Mouse (Mus musculus) induced T-regulatory cell, adult 2 months (primary cell): ENCODE measurements around the gene Gli2.

Experiments
- DNase-seq: peaks from one replicate; pipeline ENCODE4 v3.0.0-alpha.2; 2012; ENCODE audit warnings: low read depth

Gli2 gene

DNA sequence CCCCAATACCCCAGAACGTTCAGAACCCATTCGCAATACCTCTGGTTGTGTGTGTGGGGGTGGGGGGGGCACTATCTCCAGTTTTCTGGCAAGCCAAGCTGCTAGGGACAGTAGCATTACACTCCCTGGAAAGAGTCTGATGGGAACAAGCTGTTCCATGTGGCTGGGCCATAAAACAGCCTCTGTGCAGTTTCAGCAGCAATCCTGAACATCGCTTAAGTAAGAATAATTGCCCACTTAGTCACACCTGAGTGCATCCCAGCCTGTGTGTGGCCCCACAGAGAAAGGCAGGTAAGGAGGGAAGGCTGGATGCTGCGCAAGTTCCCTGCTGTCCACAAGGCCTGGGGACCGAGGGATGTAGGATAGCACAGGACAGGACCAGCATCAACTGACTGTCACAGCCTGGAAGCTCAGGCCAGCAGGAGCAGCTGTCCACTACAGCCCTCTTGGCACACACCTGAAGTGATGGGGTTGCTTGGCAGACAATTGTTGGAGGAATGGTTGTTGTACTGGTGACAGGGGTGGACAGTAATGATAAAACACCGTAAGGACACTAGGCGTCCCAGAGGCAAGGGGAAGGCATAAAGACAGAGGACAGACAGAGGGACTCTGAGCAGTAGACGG, 58.8 kb downstream of the Gli2 start:
- DNase-seq, result no peak

DNA sequence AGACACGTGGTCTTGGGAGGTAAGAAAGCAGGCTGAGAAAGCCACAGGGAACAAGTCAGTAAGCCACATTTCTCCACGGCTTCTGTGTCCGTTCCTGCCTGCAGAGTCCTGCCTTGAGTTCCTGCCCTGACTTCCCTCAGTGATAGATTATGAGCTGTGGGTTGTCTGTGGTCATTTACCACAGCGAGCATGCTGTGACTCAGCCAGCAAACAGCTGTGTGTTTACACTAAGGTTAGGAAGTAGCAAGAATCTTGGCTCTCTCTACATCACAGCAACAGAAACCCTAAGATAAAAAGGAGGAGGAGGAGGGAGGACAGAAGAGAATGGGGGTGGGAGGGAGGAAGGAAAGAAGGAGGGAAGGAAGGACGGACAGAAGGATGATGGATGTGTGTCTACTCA, 59.6 kb downstream of the Gli2 start:
- DNase-seq, result no peak

DNA sequence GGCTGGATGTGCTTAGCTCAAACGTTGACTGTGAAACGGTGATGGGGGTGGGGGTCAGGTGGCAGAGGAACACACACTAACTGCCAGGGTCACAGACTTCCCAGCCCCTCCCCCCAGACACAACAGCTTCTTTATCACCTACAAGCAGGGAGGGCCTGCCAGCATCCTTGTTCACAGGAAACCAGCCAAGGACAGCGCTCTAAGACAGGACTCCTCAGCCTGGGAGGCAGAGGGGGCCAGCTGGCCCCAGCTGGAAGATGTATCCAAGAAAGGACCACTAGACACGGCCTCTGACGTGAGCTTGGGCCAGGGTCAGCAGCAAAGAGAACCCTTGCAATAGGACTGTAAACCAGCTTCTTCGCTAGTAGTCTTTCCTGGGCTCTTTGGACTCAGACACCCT, 65.1 kb downstream of the Gli2 start:
- no peak for DNase-seq

DNA sequence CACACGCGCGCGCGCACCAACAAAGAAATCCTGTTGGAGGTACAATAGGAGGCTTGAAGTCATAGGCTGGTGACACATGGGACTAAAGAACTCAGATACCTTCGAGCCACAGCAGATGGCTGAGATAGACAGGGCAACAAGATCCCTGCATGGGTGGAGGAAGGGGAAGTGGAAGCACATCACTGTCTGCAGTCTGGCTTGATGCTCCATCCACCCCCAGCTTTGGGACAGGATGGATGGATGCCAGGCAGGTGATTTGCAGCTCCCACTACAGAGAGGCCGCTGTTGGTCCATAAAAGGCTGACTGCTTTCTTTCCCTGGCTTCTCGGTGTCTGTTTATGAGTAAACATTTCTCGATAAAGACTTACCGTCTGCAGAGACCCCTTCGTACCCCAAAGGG, 65.9 kb downstream of the Gli2 start:
- DNase-seq, result no peak

GRCm38 (mm10) chr1:118983389-118983788, 70.0 kb downstream of the Gli2 start:
- DNase-seq, result no peak

GRCm38 (mm10) chr1:118982805-118983211, 70.6 kb downstream of the Gli2 start:
- no peak for DNase-seq

DNA sequence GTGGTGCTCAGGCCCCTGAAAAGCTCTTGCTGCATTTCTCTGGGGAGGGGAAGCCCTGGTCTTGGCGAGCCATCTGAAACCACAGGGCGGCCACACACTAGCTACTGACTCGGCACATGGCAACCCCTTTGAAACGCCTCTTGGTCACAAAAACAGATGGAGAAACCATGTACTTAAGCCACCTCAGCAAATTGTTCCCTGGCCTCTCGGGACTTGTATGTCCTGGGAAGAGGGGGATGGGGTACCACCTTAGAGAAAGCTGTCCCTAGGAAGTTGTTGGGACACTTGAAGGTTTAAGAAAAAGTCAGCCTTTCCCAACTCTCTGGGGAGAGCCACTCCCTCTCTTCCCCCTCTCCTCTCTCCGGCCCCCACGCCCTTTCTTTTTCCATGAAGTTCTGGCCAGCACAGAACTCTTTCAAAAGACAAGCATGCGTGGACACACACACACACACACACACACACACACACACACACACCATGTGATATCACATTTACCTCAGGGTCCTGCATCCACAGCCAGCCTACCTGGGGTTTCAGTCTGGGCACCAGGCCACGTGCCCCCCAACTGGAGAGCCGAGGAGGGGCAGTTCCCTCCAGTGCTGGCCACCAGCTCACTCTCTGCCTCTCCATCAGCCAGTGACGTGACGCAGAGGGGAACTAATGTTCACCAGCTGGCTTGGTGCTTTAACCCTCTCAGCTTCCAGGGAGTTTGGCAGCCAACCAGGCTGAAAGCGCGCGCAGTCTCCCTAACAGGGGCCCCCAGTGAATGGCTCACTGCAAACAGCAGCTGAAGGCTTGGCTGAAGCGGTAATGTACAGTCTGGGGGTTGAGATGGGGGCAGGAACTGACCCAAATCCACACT, 71.2 kb downstream of the Gli2 start:
- no peak for DNase-seq

DNA sequence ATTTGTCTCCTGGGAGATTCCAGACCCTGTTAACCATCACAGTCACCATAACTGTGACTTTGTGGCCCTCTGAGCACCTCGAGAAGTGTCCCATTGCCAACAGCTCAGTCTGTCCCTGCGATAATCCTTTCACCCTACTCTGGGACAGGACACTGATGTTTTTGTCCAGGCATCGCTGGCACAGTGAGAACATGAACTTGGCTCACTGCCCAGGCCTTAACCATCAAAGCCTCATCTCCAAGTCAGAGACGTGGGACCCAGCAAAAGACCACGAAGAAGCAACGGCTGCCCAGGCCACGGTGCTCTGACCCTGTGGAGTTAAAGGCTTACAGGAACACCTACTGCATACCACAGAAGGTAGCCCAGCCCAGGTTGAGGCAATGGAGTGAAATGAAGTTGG, 72.8 kb downstream of the Gli2 start:
- no peak for DNase-seq

- DNase-seq, result no peak
Measured at GRCm38 (mm10) chr1:118976596-118976995, 76.8 kb downstream of the Gli2 start.

- no peak for DNase-seq
Measured at GRCm38 (mm10) chr1:118975376-118975775, 78.0 kb downstream of the Gli2 start.

- no peak for DNase-seq
Measured at GRCm38 (mm10) chr1:118970068-118970467, 83.4 kb downstream of the Gli2 start.

GRCm38 (mm10) chr1:118969409-118969808, 84.0 kb downstream of the Gli2 start:
- DNase-seq, result no peak

- DNase-seq, result no peak
Measured at GRCm38 (mm10) chr1:118968661-118969179, 84.7 kb downstream of the Gli2 start.

GRCm38 (mm10) chr1:118967976-118968375, 85.4 kb downstream of the Gli2 start:
- no peak for DNase-seq

DNA sequence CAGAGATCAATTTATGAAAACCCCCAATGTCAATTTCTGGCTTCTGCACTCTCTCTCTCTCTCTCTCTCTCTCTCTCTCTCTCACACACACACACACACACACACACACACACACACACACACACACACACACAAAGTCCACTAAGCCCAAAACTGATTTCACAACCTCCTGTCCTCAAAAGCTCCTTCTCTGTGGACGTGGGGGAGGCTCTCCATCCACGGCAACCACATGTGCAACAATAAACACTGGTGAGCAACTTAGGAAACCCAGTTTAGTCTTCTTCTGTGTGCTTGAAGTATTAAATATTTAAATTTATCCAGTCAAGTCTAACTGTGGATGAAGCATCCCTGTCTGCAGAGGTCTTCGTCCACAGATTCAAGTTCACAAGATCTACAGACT, 86.1 kb downstream of the Gli2 start:
- DNase-seq, result no peak

GRCm38 (mm10) chr1:118958644-118959043, 94.8 kb downstream of the Gli2 start:
- no peak for DNase-seq

DNA sequence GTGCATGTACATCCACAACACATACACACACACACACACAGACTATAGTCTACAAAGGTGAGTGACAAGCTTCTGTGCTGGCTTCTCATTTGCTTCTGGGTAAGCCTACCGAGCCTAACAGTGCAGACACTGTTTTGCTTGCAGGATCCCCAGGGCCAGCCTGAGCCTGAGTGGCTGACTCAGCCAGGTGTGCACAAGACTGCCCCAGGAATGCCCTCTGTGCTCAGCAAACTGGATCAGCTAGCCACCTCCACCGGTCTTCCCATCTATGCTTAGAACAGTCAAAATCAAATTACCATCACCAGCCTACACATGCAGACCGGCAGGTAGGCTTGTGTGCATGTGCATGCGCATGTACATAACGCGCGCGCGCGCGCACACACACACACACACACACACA, 97.6 kb downstream of the Gli2 start:
- no peak for DNase-seq

- no peak for DNase-seq
Measured at GRCm38 (mm10) chr1:118954434-118955301, 98.8 kb downstream of the Gli2 start.

GRCm38 (mm10) chr1:118953031-118953430, 100.4 kb downstream of the Gli2 start:
- DNase-seq, result no peak

DNA sequence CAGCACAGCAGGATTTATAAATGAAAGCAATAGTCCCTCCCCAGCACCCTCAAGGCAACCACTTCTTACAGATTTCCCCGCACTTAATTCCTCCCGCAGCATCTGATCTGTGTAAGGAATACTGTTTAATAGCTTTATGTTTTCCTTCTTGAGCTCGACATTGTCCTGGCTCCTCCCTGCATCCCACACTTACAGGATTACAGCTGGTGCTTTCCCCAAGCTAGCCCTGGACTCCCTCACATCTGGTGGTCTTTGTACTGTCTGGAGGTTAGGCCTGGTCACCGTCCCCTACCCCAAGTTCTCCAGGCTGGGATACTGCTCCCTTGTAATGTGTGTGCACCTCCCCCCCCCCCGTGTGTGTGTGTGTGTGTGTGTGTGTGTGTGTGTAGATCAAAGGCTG, 101.1 kb downstream of the Gli2 start:
- DNase-seq, result no peak

DNA sequence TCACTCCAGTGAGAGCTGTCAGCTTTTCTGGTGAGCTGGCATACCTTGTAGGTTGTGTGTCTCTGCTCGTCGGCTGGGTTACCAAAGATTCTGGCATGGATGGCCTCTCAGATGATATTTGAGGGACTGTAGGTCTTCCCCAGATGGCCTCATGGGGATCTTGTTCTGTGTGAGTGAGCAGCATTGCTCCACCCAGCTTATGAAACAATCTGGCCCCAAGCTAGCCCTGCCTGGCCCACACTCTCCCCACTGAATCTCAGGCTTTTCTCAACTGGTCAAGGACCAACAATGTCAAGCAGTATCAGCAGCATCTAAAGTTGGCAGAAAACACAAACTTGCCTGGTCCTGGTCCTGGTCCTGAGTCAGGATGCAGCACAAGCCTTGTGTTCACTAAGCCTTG, 105.0 kb downstream of the Gli2 start:
- DNase-seq, result no peak

- DNase-seq, result no peak
Measured at GRCm38 (mm10) chr1:118947221-118947620, 106.2 kb downstream of the Gli2 start.
